Mouse (Mus musculus): Measurements from ENCODE around the gene March1. TPM values are rescaled to one million over a fixed set of nuclear protein-coding genes. Genes with fewer than 3 reads are reported as not detected.

The March1 gene
- polyA plus RNA-seq, 1 experiment from 2014 or later, result 54.5 TPM

GRCm38 (mm10) chr8:66436804-66437203 lies 819.1 kb downstream of the March1 start:
- no peak overlapping the region for H3K4me3 ChIP-seq (replicated peaks; ENCODE audit: low read depth, low read length)
- ATAC-seq (ENCODE audit: low FRiP score, low TSS enrichment), result no peak
- no peaks in the 10 kb centered on the region for H3K4me1 ChIP-seq (ENCODE audit: control insufficient read depth, insufficient read depth, low read length)

GRCm38 (mm10) chr8:66437929-66438328 lies 820.2 kb downstream of the March1 start:
- ATAC-seq (ENCODE audit: low FRiP score, low TSS enrichment) (no peak), DNase-seq (no peak)
- Histone ChIP-seq H3K9me3 (ENCODE audit: control insufficient read depth, low read length) (no peaks in the 10 kb centered on the region), H3K36me3 (ENCODE audit: control insufficient read depth, insufficient read depth, low read length) (no peaks in the 10 kb centered on the region), H3K9ac (replicated peaks; ENCODE audit: low read length) (no peak overlapping the region), H3K4me1 (ENCODE audit: control insufficient read depth, insufficient read depth, low read length) (no peaks in the 10 kb centered on the region), H3K4me2 (ENCODE audit: low read length) (no peak overlapping the region), H3K4me3 (replicated peaks; ENCODE audit: low read depth, low read length) (no peak overlapping the region), H3K27me3 (ENCODE audit: control insufficient read depth, insufficient read depth, low read length) (no peaks in the 10 kb centered on the region), H3K27ac (replicated peaks; ENCODE audit: low read depth, low read length) (no peak overlapping the region)
- 91% methylated on average over 3 of the region's 3 CpGs for WGBS

More at GRCm38 (mm10) chr8:66436804-66437203, 819.1 kb downstream of the March1 start:
- 100% methylated on average over 1 of the region's 1 CpGs for WGBS
- Histone ChIP-seq H3K27me3 (ENCODE audit: control insufficient read depth, insufficient read depth, low read length) (no peaks in the 10 kb centered on the region), H3K36me3 (ENCODE audit: control insufficient read depth, insufficient read depth, low read length) (no peaks in the 10 kb centered on the region), H3K4me2 (ENCODE audit: low read length) (no peak overlapping the region), H3K9ac (replicated peaks; ENCODE audit: low read length) (no peak overlapping the region), H3K27ac (replicated peaks; ENCODE audit: low read depth, low read length) (no peak overlapping the region), H3K9me3 (ENCODE audit: control insufficient read depth, low read length) (no peaks in the 10 kb centered on the region)
- no peak for DNase-seq

DNA sequence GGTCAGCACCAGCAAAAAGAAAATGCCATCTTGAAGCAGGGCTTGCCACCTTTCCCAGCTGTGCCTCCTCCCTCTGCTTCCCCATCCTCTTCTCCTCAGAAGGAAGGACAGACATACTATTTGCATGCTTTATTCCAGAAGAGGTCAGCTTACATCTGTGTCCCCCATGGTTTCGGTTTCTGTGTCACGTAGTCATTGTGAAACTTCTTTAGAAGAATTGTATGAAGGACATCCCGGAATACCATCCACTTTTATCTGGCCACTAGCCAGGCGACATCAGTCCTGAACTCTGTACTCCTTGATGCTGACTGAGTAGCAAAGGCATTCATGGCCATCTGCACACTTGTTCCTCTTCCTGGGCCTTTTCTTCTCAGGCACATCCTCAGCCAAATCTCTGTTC lies 820.8 kb downstream of the March1 start:
- Histone ChIP-seq H3K27ac (replicated peaks; ENCODE audit: low read depth, low read length) (no peak overlapping the region), H3K36me3 (ENCODE audit: control insufficient read depth, insufficient read depth, low read length) (no peaks in the 10 kb centered on the region), H3K9me3 (ENCODE audit: control insufficient read depth, low read length) (no peaks in the 10 kb centered on the region), H3K4me3 (replicated peaks; ENCODE audit: low read depth, low read length) (no peak overlapping the region), H3K4me1 (ENCODE audit: control insufficient read depth, insufficient read depth, low read length) (no peaks in the 10 kb centered on the region), H3K9ac (replicated peaks; ENCODE audit: low read length) (no peak overlapping the region), H3K27me3 (ENCODE audit: control insufficient read depth, insufficient read depth, low read length) (no peaks in the 10 kb centered on the region), H3K4me2 (ENCODE audit: low read length) (no peak overlapping the region)
- 87% methylated on average over 4 of the region's 4 CpGs for WGBS
- no peak for ATAC-seq (ENCODE audit: low FRiP score, low TSS enrichment)
- DNase-seq, result no peak

GRCm38 (mm10) chr8:66441123-66441522 lies 823.4 kb downstream of the March1 start:
- Histone ChIP-seq H3K4me2 (ENCODE audit: low read length) (no peak overlapping the region), H3K9me3 (ENCODE audit: control insufficient read depth, low read length) (no peaks in the 10 kb centered on the region), H3K36me3 (ENCODE audit: control insufficient read depth, insufficient read depth, low read length) (no peaks in the 10 kb centered on the region), H3K9ac (replicated peaks; ENCODE audit: low read length) (no peak overlapping the region), H3K4me3 (replicated peaks; ENCODE audit: low read depth, low read length) (no peak overlapping the region), H3K4me1 (ENCODE audit: control insufficient read depth, insufficient read depth, low read length) (no peaks in the 10 kb centered on the region), H3K27ac (replicated peaks; ENCODE audit: low read depth, low read length) (no peak overlapping the region), H3K27me3 (ENCODE audit: control insufficient read depth, insufficient read depth, low read length) (no peaks in the 10 kb centered on the region)
- WGBS, result 7% methylated on average over 1 of the region's 1 CpGs
- ATAC-seq (ENCODE audit: low FRiP score, low TSS enrichment), result peak; percentile 57; the same call in 1 of the 2 replicates
- peak; percentile 81 for DNase-seq

DNA sequence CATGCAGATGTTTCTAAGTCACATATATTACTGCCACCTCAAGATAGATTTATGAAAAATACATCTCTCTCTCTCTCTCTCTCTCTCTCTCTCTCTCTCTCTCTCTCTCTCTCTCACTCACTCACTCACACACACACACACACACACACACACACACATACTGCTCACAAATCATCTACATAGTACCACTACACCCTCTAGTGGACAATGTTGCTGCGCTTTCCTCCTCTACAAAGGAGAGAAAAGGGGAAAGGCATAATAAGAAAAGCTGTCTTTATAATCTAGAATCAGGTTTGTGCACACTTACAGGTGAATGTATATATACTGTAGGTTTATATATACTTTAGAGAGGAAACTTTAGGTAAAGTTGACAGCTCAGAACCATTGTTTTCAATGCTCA lies 825.1 kb downstream of the March1 start:
- Histone ChIP-seq H3K4me3 (replicated peaks; ENCODE audit: low read depth, low read length) (no peak overlapping the region), H3K27ac (replicated peaks; ENCODE audit: low read depth, low read length) (no peak overlapping the region), H3K9me3 (ENCODE audit: control insufficient read depth, low read length) (no peaks in the 10 kb centered on the region), H3K27me3 (ENCODE audit: control insufficient read depth, insufficient read depth, low read length) (no peaks in the 10 kb centered on the region), H3K36me3 (ENCODE audit: control insufficient read depth, insufficient read depth, low read length) (no peaks in the 10 kb centered on the region), H3K4me2 (ENCODE audit: low read length) (no peak overlapping the region), H3K4me1 (ENCODE audit: control insufficient read depth, insufficient read depth, low read length) (no peaks in the 10 kb centered on the region), H3K9ac (replicated peaks; ENCODE audit: low read length) (no peak overlapping the region)
- peak; percentile 87 for DNase-seq
- 32% methylated on average over 1 of the region's 1 CpGs for WGBS
- no peak for ATAC-seq (ENCODE audit: low FRiP score, low TSS enrichment)

- ATAC-seq (ENCODE audit: low FRiP score, low TSS enrichment), result no peak
- Histone ChIP-seq H3K4me2 (ENCODE audit: low read length) (no peak overlapping the region), H3K27ac (replicated peaks; ENCODE audit: low read depth, low read length) (no peak overlapping the region), H3K27me3 (ENCODE audit: control insufficient read depth, insufficient read depth, low read length) (no peaks in the 10 kb centered on the region), H3K9me3 (ENCODE audit: control insufficient read depth, low read length) (no peaks in the 10 kb centered on the region), H3K4me3 (replicated peaks; ENCODE audit: low read depth, low read length) (no peak overlapping the region), H3K36me3 (ENCODE audit: control insufficient read depth, insufficient read depth, low read length) (no peaks in the 10 kb centered on the region), H3K4me1 (ENCODE audit: control insufficient read depth, insufficient read depth, low read length) (no peaks in the 10 kb centered on the region), H3K9ac (replicated peaks; ENCODE audit: low read length) (no peak overlapping the region)
- 83% methylated on average over 5 of the region's 5 CpGs for WGBS
- DNase-seq, result no peak
These were observed 826.4 kb downstream of the March1 start for GRCm38 (mm10) chr8:66444141-66444540.

- Histone ChIP-seq H3K27me3 (ENCODE audit: control insufficient read depth, insufficient read depth, low read length) (no peaks in the 10 kb centered on the region), H3K36me3 (ENCODE audit: control insufficient read depth, insufficient read depth, low read length) (no peaks in the 10 kb centered on the region), H3K4me1 (ENCODE audit: control insufficient read depth, insufficient read depth, low read length) (no peaks in the 10 kb centered on the region), H3K9ac (replicated peaks; ENCODE audit: low read length) (no peak overlapping the region), H3K27ac (replicated peaks; ENCODE audit: low read depth, low read length) (no peak overlapping the region), H3K4me2 (ENCODE audit: low read length) (no peak overlapping the region), H3K9me3 (ENCODE audit: control insufficient read depth, low read length) (no peaks in the 10 kb centered on the region), H3K4me3 (replicated peaks; ENCODE audit: low read depth, low read length) (no peak overlapping the region)
- ATAC-seq (ENCODE audit: low FRiP score, low TSS enrichment) (no peak), DNase-seq (no peak)
- 83% methylated on average over 3 of the region's 3 CpGs for WGBS
These were observed 827.7 kb downstream of the March1 start for GRCm38 (mm10) chr8:66445351-66445750.

DNA sequence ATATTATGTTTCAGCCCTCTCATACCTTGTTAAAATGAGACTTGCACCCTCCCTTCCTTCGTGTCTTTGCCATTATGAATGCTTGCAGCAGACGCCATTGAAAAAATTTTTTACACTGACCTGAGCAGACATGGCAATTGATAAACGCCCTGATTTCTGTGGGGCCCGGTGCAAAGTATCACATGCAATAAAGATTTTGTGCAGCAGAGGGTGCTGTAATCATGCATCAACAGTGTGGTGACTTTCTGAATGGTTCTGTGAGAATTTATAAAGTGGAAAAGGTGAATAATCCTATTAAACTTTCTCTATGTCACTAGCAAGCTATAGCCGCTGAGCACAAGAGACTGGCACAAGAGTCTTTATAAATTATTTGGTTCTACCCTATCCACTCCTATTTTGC lies 833.0 kb downstream of the March1 start:
- 26% methylated on average over 5 of the region's 5 CpGs for WGBS
- no peaks in the 10 kb centered on the region for H3K36me3 ChIP-seq (ENCODE audit: control insufficient read depth, insufficient read depth, low read length)
- DNase-seq, result peak; percentile 71
- H3K27ac ChIP-seq (replicated peaks; ENCODE audit: low read depth, low read length), result no peak overlapping the region
- H3K4me1 ChIP-seq (ENCODE audit: control insufficient read depth, insufficient read depth, low read length), result no peaks in the 10 kb centered on the region
- no peak for ATAC-seq (ENCODE audit: low FRiP score, low TSS enrichment)
- H3K9ac ChIP-seq (replicated peaks; ENCODE audit: low read length), result no peak overlapping the region
- H3K4me3 ChIP-seq (replicated peaks; ENCODE audit: low read depth, low read length), result no peak overlapping the region
- H3K4me2 ChIP-seq (ENCODE audit: low read length), result no peak overlapping the region
- no peaks in the 10 kb centered on the region for H3K27me3 ChIP-seq (ENCODE audit: control insufficient read depth, insufficient read depth, low read length)
- H3K9me3 ChIP-seq (ENCODE audit: control insufficient read depth, low read length), result no peaks in the 10 kb centered on the region

GRCm38 (mm10) chr8:66457057-66457456 lies 839.4 kb downstream of the March1 start:
- Histone ChIP-seq H3K9ac (replicated peaks; ENCODE audit: low read length) (no peak overlapping the region), H3K4me1 (ENCODE audit: control insufficient read depth, insufficient read depth, low read length) (no peaks in the 10 kb centered on the region), H3K27ac (replicated peaks; ENCODE audit: low read depth, low read length) (no peak overlapping the region), H3K4me2 (ENCODE audit: low read length) (no peak overlapping the region), H3K4me3 (replicated peaks; ENCODE audit: low read depth, low read length) (no peak overlapping the region), H3K36me3 (ENCODE audit: control insufficient read depth, insufficient read depth, low read length) (no peaks in the 10 kb centered on the region), H3K27me3 (ENCODE audit: control insufficient read depth, insufficient read depth, low read length) (no peaks in the 10 kb centered on the region), H3K9me3 (ENCODE audit: control insufficient read depth, low read length) (no peaks in the 10 kb centered on the region)
- no peak for DNase-seq
- no peak for ATAC-seq (ENCODE audit: low FRiP score, low TSS enrichment)

All from midbrain, embryonic 14.5 days (tissue).